Mouse (Mus musculus): ENCODE measurements around the gene Wdr62.
"Not testable (repeated sequence)": the region's sequence is repeated elsewhere in the genome, so short reads cannot be mapped to it uniquely, and the experiment has no call there.

Wdr62 gene

DNA sequence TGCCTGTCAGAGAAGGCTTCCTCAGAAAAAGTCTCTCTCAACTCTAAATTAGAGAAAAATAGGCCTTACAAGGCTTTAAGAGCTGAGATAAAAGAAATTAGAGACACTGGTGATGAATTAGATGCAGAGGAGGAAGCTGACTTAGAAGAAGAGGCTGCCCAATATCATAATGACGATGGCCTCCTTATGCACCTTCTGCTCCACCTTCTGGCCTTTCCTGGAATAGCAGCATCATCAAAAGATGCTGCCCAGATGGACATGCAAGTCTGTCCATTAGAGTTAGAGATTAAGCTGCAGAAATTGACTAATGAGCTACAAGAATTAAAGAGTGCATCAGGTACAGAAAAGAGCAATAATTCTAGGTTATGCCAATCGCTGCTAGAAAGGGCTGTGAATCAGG is 74.8 kb downstream of the Wdr62 start:
- peak; percentile 85 for DNase-seq (ENCODE audit: low spot score)

DNA sequence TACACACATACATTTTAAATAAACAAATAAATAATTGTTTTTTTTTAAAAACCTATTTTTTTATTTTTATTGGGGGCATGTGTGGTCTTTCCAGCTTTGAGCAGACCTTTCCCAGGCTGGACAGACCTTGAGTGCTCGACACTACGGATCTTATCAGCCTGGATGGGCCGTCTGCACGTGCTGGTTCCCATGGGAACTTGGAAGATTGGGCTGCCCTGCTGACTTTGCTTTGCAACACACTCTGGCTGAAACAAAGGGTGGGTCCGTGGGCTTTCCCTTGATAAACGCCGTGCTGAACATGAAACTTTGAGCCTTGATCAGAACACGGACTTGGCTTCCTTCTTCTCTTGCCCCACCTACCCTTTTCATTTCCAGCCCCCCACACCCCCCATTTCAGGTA is 75.8 kb downstream of the Wdr62 start:
- peak; percentile 34 for DNase-seq (ENCODE audit: low spot score)

DNA sequence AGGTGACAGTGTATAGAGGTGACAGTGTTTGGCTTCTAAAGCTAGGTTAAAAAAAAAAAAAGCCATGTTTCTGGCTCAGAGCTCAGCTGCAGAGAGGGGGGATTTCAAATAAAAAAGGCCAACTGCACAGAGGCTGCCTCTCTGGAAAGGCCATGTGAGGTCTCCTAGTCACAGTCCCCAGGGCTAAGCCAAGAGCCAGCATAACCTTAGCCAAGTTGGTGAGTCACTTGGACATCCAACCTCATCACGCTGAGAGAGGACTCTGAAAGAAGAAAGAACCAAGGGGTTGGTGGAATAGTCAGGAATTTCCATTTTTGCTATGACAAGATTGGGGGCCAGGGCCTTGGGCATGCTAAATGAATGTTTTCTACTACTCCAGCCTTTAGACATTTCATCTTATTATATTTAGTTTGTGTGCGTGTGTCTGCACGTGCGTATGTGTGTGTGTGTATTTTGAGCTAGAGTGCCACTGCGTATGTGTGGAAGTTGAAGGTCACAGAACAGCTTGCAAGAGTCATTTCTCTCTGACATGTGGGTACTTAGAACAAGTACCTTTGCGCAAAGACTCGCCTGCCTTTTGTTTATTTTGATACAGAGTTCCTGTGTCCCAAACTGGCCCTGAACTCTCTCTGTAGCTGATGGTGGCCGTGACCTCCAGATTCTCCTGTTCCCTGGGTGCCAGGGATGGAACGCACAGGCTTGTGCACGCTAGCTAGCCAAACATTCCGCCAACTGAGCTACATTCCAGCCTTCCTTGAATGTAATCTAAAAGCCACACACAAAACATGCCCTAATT is 77.1 kb downstream of the Wdr62 start:
- no peak for DNase-seq (ENCODE audit: low spot score)

DNA sequence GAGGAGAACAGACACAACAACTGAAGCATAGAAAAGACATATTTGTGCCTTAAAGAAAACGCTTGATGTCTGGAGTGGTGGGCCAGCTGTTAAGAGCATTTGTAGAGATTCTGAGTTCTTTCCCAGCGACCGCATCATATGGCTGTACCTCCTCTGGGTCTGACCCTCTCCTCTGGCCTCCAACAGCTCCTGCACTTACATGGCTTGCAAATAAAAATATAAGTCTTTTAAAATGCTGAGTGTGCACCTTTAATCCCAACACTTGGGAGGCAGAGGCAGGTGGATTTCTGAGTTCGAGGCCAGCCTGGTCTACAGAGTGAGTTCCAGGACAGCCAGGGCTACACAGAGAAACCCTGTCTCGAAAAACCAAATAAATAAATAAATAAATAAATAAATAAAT is 79.6 kb downstream of the Wdr62 start:
- DNase-seq (ENCODE audit: low spot score): not testable (repeated sequence)

DNA sequence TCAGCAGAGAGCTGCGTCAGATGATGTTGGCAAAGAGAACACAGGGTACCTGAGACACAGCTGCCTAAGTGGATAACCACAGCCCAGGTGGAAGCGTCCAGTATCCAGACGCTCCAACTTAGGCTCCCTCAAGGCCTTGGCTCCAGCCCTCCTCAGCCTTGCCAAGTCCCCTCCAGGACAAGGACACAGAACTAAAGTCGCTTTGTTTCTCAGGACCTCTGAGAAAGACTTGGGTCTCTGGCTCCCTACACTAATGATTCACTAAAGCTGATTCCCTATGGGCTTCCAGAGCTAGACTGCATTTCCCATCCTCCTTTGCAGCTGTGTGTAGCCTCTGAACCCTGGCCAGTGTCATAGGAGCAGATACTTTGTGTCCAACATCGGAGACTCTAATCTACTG is 80.0 kb downstream of the Wdr62 start:
- DNase-seq (ENCODE audit: low spot score): no peak

DNA sequence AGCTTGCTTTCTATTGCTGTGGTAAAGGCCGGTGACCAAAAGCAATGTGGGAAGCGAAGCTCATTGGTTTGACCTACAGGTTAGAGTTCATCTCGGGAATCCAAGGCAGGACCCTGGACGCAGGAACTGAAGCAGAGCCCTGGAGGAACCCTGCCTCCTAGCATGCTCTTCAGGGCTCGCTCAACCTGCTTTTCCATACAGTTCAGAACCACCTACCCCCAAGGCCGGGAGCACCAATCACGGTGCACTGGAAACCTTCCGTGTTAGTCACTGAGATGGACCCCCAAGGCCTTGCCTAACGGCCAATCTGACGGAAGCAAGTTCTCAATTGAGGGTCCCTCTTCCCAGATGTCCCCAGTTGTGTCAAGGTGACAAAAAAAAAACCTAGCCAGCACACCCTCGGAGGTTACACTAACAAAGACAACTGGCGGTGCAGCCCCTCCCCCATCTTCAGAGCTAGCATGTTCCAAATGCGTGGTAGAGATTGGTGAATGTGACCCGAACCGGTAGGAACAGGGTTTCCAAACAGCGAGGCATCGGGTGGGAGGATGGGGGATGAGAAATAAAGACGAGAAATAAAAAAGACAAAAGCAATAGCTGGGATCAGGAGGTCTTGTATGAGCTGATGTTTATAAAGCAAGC is 80.6 kb downstream of the Wdr62 start:
- no peak for DNase-seq (ENCODE audit: low spot score)

DNA sequence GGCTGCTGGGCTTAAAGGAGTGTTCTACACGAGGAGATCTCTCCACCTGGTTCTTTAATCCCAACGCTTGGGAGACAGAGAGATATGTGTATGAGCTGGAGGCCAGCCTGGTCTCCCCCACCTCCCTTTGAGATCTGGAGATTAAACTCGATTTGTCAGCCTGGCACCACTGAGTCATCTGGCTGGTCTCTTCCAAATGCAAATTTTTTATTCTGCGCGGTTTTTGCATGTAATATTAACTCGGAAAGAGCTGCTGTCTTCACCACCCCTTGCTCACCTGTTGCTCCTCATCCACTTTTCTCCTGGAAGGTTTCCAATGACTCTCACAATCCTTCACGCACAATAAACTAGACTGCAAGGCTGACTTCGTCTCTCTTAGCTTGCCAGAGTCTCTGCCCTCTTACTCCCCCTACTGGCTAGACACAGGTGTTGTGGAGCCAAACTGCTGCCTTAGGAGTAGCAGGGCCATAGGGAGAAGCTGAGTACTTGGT is 81.7 kb downstream of the Wdr62 start, which contains the start of gene Capns1:
TSS of gene Capns1 (minus strand) at position 331 of the 491 bp plus-strand sequence.
- peak; percentile 93 for DNase-seq (ENCODE audit: low spot score)

DNA sequence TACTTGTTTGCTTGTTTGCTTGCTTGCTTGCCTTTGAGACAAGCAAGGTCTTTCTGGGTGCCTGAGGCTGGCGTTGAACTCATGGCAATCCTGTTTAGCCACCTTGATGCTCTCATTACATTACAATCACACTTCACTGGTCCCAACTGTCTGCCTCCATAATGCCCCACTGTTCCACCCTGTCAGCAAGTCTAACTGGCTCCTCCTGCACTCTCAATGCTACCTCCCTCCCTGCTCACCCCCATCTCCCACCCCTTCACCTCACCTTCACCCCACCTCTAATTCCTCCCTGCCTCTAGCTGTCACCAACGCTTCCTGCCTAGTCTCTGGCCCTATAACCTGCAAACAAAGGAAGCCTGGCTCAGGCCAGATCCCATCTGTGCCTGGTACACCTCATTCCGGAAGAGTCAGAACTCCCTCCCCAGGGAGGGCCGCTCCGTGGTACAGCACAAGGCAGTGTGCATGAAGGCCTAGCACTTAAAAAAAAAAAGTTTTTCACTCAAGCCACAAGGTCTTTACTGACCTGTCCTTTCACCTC is 82.6 kb downstream of the Wdr62 start:
- DNase-seq (ENCODE audit: low spot score): no peak

DNA sequence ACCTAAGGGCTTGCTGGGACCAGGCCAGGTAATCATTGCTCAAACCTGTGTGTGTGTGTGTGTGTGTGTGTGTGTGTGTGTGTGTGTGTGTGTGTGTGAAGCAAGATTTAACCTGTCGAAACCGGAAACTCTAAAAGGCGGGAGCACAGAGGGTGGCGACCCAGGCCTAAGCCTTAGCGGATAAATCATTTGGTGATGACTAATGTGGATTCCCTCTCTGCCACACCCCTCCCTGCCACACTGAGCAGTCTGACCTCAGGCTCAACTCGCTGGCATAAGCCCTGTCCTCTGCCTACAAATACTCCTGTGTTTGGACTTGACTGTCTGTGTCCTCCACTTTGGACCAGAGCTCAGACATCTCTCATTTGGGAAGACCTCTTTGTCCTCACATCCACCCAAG is 84.0 kb downstream of the Wdr62 start:
- no peak for DNase-seq (ENCODE audit: low spot score)

DNA sequence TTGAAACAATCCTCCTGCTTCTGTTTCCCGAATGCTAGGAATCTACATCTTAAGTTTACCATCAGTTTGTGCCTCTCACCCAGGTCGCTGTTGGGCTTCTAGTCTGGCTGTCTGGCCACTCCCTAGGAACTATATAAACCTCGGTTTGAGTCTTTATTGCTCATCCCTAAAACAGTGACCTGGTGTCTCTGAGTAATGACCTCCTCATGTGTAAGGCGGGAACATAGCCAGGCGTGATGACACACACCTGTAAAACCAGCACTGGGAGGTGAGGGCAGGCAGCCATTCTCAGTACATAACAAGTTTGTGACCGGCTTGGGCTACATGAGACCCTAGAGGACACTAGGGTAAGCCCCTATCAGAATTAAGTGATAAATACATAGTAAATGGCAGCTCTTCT is 84.8 kb downstream of the Wdr62 start:
- no peak for DNase-seq (ENCODE audit: low spot score)

DNA sequence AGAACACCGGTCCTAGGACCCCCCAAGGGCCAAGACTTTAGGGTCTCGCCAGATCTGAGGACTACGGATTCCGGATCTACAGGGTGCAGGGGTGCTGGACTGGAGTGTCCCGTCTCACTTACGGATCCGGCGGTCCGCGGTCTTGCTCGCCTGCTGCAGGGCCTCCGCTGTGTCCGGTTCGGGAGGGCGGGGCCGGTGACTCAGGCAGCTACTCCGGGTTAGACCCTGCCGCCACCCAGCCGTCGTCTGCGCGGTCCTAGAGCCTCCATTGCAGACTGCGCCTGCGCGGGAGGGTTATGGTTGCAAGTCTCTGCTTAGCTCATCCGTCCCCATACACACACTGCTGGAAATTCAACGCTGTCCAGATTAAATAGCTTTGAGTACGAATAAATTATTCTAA is 85.3 kb downstream of the Wdr62 start:
- DNase-seq (ENCODE audit: low spot score): peak; percentile 98

DNA sequence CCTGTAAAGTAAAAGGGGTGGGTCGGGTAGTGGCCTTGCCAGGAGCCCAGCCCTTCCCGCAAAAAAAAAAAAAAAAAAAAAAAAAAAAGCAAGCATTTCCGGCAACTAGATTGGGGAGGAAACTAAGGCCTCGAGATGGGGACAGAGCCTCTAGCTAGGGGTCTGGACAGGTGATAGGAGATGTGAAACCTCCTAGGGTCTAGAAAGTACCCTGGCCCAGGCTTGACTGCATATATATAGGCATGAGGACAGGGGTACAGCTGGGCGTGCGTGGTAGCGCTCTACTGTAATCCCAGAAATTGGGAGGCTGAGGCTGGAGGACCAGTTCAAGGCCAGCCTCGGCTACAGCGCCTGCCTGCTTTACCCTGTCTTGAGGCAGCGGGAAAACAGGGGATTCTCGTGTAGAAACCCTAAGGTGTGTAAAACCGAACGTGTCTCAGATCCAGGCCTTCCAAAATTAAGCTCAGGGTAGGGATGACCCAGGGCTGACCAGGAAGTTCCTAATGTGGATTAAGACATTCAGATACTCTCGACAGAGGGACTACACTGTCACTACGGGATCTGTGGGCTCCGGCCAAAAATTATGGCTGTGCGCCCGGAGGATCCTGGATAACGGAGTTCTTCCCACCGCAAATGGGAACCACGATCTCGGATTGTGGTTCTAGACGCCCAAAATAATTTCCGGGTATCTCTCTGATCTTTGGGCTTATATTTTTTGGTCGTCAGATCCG is 86.0 kb downstream of the Wdr62 start:
- DNase-seq (ENCODE audit: low spot score): peak; percentile 43

DNA sequence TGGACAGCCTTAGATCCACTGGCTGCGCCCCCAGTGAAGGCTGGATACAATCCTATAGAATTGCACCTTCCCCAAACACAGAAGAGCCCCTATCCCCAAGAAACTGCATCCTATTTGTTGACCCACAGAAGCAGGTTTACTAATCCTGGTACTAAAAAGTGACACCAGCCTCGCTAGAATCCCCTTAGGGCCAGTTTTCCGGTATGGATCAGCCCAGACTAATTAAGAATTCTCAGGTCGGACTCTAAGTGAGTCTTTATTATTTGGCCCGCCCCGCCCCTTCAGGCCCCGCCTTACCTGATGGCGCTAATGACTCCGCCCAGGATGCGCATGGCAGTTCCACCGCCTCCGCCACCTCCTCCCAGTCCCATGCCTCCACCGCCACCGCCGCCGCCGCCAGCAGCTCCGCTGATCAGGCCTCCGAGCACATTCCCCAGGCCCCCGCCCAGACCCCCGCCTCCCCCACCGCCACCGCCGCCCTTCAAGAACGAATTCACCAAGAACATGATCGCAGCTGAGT is 86.6 kb downstream of the Wdr62 start:
- DNase-seq (ENCODE audit: low spot score): peak; percentile 89

DNA sequence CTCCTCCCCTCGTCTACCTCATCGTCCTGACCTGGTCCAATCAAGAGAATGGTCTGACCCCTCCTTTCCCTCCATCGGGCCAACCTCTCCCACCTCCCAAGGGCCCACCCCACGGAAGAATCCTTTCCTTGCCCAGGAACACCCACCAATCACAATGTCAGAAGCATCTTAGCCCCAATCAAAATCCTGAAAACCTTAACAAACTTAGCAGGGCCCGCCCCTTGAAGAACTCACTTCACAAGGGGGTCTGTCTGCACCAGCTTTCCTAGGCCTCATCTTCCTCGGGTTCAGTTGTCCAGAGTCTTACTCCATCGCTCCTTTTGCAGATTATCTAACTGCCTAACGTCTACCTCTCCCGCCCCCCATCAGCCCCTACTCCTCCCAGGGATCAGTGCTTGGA is 87.2 kb downstream of the Wdr62 start:
- peak; percentile 58 for DNase-seq (ENCODE audit: low spot score)

DNA sequence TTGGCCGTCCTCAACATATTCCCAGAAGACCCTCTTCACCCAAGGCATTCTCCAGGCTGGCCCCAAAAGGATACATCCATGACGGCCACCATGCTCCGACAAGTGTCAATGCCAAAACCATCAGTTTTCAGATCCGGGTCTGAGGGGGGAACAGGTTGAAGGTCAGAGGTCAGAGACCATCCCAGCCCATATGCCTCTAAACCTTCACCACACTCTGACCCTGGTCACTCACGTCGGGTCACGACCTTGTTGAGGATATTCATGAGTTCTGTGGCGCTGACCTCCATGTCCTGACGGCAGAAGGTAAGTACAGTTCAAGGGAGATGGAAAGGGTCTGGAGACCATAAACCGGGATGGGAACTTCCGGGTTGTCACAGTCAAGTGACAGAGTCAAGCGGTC is 88.1 kb downstream of the Wdr62 start:
- DNase-seq (ENCODE audit: low spot score): no peak
